Mouse (Mus musculus): ENCODE measurements around the gene Sh3bp2. TPM values are rescaled to one million over a fixed set of nuclear protein-coding genes. Genes with fewer than 3 reads are reported as not detected.

Gene Sh3bp2
- total and polyA plus RNA-seq, 3 experiments = 7.9 to 12.0 TPM; not detected in 1

DNA sequence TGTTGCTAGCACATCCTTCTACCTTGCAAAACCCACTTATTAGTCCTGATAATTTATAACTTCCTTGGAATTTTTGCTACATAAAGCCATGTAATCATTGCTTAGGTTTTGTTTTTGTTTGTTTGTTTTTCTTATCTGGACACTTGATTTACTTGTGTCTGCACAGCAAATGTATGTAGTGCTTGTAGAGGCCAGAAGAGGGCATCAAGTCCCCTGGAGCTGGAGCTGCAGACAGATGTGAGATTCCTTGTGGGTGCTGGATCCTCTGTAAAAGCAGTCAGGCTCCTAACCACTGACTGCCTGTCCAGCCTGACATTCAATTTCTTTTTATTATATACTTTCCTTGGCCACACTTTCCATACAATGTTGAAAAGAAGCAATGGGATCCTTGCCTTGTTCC is 21.8 kb downstream of the Sh3bp2 start:
- H3K36me3 ChIP-seq (ENCODE audit: control insufficient read depth in 1 of 2, insufficient read depth in 2 of 2, low read length in 2 of 2) = peaks cover 0 to 7% of the 10 kb centered on the region in 2 experiments; a peak in 2 of 4 replicates
- no peak overlapping the region for H3K4me3 ChIP-seq (ENCODE audit: control insufficient read depth in 1 of 2, insufficient read depth in 1 of 2, low read depth in 2 of 2, low read length in 2 of 2)
- H3K27me3 ChIP-seq (ENCODE audit: control insufficient read depth in 1 of 2, insufficient read depth in 2 of 2, low read length in 2 of 2) = no peaks in the 10 kb centered on the region
- DNase-seq (ENCODE audit: low read depth, low spot score) = peak; percentile 82
- H3K27ac ChIP-seq (ENCODE audit: control insufficient read depth, low read depth, low read length) = no peak overlapping the region
- H3K9me3 ChIP-seq (replicated peaks; ENCODE audit: insufficient read depth, low read length) = no peaks in the 10 kb centered on the region
- no peak overlapping the region for H3K9ac ChIP-seq (ENCODE audit: control insufficient read depth, low read depth, low read length, poor library complexity, severe bottlenecking)
- H3K4me1 ChIP-seq (ENCODE audit: control insufficient read depth in 1 of 2, insufficient read depth in 2 of 2, low read length in 2 of 2) = peaks cover 10 to 23% of the 10 kb centered on the region in 2 experiments
- H3K79me2 ChIP-seq (ENCODE audit: control insufficient read depth, insufficient read depth, low read length, poor library complexity) = no peaks in the 10 kb centered on the region
- TF ChIP-seq MEF2A (IDR thresholded peaks at IDR 0.05; ENCODE audit: extremely low read depth, insufficient replicate concordance, low read depth, low read length, poor library complexity, severe bottlenecking) (no peak), CTCF (IDR thresholded peaks at IDR 0.05 in 2 of 3, conservative IDR thresholded peaks at IDR 0.05 in 1 of 3; ENCODE audit: control insufficient read depth in 1 of 3, insufficient read depth in 1 of 3, low read depth in 2 of 3, low read length in 3 of 3, poor library complexity in 1 of 3, severe bottlenecking in 1 of 3) (peak; percentile 76 to 82 (median 80)), POLR2AphosphoS2 (IDR thresholded peaks at IDR 0.05; ENCODE audit: low read length) (no peak), RAD21 (IDR thresholded peaks at IDR 0.05; ENCODE audit: low read depth, low read length) (peak; percentile 87), UBTF (IDR thresholded peaks at IDR 0.05; ENCODE audit: borderline replicate concordance, insufficient read depth, low read depth, low read length) (no peak), POLR2A (IDR thresholded peaks at IDR 0.05; ENCODE audit: control insufficient read depth in 1 of 2, insufficient read depth in 1 of 2, low read depth in 1 of 2, low read length in 2 of 2, poor library complexity in 1 of 2) (no peak), E2F4 (IDR thresholded peaks at IDR 0.05; ENCODE audit: borderline replicate concordance, low read depth, low read length) (no peak), ZC3H11A (IDR thresholded peaks at IDR 0.05; ENCODE audit: low read depth, low read length) (peak; percentile 93), HCFC1 (IDR thresholded peaks at IDR 0.05; ENCODE audit: low read depth, low read length) (0 out of 2 replicates have a peak, but pooled peaks have one; percentile 24), NELFE (IDR thresholded peaks at IDR 0.05; ENCODE audit: low read depth, low read length) (no peak), ELF1 (IDR thresholded peaks at IDR 0.05; ENCODE audit: low read depth, low read length) (no peak), ETS1 (IDR thresholded peaks at IDR 0.05; ENCODE audit: low read depth, low read length) (no peak), NRF1 (IDR thresholded peaks at IDR 0.05; ENCODE audit: insufficient read depth, low read depth, low read length, poor library complexity, severe bottlenecking) (no peak), TCF12 (IDR thresholded peaks at IDR 0.05; ENCODE audit: low read depth, low read length) (no peak), POLR2AphosphoS5 (IDR thresholded peaks at IDR 0.05; ENCODE audit: borderline replicate concordance, low read depth, low read length) (no peak), GATA1 (IDR thresholded peaks at IDR 0.05; ENCODE audit: low read depth, low read length) (0 out of 2 replicates have a peak, but pooled peaks have one; percentile 19), SMC3 (IDR thresholded peaks at IDR 0.05; ENCODE audit: low read depth, low read length) (peak; percentile 92), BHLHE40 (IDR thresholded peaks at IDR 0.05; ENCODE audit: borderline replicate concordance, low read depth, low read length) (no peak), MAFK (IDR thresholded peaks at IDR 0.05; ENCODE audit: borderline replicate concordance, low read depth, low read length) (no peak), TAL1 (IDR thresholded peaks at IDR 0.05; ENCODE audit: low read length) (no peak), SIN3A (IDR thresholded peaks at IDR 0.05; ENCODE audit: low read length) (no peak), USF2 (IDR thresholded peaks at IDR 0.05; ENCODE audit: borderline replicate concordance in 1 of 2, insufficient read depth in 1 of 2, low read depth in 1 of 2, low read length in 2 of 2) (no peak), TBP (IDR thresholded peaks at IDR 0.05; ENCODE audit: low read depth, low read length) (no peak), KAT2A (conservative IDR thresholded peaks at IDR 0.05; ENCODE audit: low read depth, low read length) (no peak), EP300 (IDR thresholded peaks at IDR 0.05; ENCODE audit: low read depth in 1 of 2, low read length in 2 of 2) (no peak), JUND (IDR thresholded peaks at IDR 0.05; ENCODE audit: low read depth, low read length) (no peak), RCOR1 (IDR thresholded peaks at IDR 0.05; ENCODE audit: low read depth, low read length) (no peak), USF1 (IDR thresholded peaks at IDR 0.05; ENCODE audit: low read depth, low read length) (no peak), MYB (IDR thresholded peaks at IDR 0.05; ENCODE audit: low read depth, low read length) (no peak), GABPA (IDR thresholded peaks at IDR 0.05; ENCODE audit: low read depth, low read length) (no peak), MXI1 (IDR thresholded peaks at IDR 0.05; ENCODE audit: low read depth, low read length) (no peak), ZMIZ1 (IDR thresholded peaks at IDR 0.05; ENCODE audit: low read depth, low read length) (no peak), MAX (IDR thresholded peaks at IDR 0.05; ENCODE audit: low read length) (no peak), CHD2 (IDR thresholded peaks at IDR 0.05; ENCODE audit: low read length) (no peak), ZKSCAN1 (IDR thresholded peaks at IDR 0.05; ENCODE audit: low read depth, low read length) (no peak), MAZ (IDR thresholded peaks at IDR 0.05; ENCODE audit: low read depth, low read length) (no peak), MYC (IDR thresholded peaks at IDR 0.05; ENCODE audit: low read depth, low read length) (no peak), CHD1 (IDR thresholded peaks at IDR 0.05; ENCODE audit: low read depth, low read length) (no peak)

All from MEL (cell line).